Mouse (Mus musculus) spleen, postnatal 14 days (tissue): ENCODE results near the gene Rtn4ip1.
A peak's percentile ranks its signal among the peaks of the same experiment; 100 is the strongest.
"Not testable (repeated sequence)": the region's sequence is repeated elsewhere in the genome, so short reads cannot be mapped to it uniquely, and the experiment has no call there.

ENCODE experiments used
- DNase-seq, 2 experiments: peaks; one replicate each; pipeline ENCODE4 v3.0.0; 2021 to 2022; ENCODE audit warnings: low spot score in 2 of 2

Gene Rtn4ip1

GRCm38 (mm10) chr10:43928596-43928995, 27.0 kb downstream of the Rtn4ip1 start:
- DNase-seq, result no peak

DNA sequence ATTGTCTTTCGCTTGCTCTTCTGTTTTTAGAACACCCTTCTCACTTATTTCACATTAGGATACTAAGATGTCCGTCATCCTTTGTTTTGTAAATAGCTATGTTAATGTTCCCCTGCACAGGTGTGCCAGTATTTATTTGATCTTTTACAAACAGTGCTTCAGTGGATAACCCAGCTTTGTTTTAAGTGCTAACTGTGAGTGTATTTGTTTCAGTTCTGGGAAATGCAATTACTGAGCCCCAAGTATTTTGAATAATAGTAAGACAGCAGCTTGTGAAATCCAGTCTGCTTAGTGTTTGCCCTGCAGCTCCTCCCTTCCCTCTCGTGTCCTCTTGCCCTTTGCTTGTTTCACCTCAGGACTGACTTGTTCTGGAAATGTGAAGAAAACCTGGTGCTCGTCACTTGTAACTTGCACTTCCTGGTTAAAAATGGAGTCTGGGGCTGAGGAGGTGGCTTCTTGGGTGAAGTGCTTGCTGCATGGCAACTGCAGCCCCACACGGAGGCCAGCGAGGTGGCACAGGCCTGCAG, 37.6 kb downstream of the Rtn4ip1 start:
- no peak for DNase-seq

- no peak for DNase-seq
Observed at GRCm38 (mm10) chr10:43943736-43944135, 42.1 kb downstream of the Rtn4ip1 start.

DNA sequence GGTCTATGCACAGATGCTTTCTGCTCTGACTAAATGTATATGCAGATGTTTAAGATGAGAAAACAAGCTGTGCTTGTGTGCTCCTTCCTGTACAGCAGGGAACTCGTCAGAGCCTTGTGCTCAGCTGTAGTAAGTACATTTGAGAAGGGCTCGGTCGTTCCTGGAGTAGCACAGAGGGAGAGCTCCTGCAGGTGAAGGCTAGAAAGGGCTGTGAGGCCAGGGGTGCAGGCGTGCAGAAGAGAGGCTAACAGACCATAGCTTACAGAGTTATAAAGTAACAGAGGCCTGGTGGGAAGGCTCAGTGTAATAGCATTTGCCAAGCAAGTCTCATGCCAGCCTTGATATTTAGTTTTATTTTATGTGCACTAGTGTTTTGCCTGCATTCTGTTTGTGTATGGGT, 43.8 kb downstream of the Rtn4ip1 start:
- no peak for DNase-seq

- DNase-seq, result peak; percentile 17 to 58
Observed at GRCm38 (mm10) chr10:43953942-43954341, 52.3 kb downstream of the Rtn4ip1 start.

DNA sequence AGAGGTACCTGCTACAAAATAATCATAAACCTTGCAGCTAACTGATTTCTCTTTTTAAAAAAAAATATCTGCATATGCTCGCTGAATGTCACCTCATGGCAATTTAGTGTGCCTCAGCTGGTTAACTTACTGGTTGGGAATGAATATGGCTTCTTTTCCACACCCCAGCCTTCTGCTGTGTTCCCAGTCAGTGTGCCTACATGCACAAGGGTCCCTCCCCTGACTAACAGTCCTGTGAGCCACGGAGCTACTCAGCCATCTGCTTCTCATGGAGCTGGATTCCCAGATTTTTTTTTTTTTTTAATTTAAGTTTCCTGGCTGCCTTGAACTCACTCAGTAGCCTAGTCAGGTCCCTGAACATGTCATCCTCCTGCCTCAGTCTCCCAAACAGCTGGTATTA, 63.3 kb downstream of the Rtn4ip1 start:
- DNase-seq, result no peak

GRCm38 (mm10) chr10:43973244-43973643, 71.6 kb downstream of the Rtn4ip1 start:
- no peak for DNase-seq

DNA sequence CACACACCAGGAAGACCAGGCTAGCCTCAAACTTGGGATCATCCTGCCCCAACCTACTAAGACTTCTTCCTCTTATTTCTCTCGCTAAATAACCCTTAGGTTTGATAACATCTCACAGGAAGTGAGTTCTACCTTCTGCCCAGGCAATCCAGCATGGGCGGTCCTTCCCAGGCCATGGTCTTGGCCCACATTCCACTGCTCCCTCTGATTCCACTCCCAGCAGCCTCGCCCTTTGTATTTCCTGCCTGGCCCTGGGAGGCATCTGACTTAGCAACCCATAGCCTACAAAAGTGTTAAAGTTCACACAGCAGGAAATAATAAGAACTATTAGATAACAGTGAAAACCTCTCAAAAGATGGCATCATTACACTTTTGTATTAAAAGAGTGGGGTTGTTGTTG, 75.7 kb downstream of the Rtn4ip1 start:
- DNase-seq, result no peak

DNA sequence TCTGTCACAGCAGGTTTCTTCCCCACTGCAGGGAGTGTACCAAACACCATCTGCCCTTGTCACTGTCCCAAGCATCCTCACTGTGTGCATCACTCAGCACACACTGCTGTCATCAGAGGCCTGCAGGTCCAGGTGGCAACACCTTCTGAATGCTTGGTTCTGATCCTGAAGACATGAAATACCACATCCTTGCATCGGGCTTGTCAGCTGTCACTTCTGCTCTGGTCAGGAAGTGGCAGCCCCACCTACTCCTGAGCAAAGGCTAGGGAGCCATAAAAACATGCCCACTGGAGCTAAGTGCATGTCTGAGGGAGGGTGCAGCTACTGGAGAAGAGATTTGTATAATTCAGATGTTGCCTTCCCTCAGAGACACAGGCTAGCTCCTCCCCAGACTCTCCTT, 78.5 kb downstream of the Rtn4ip1 start:
- no peak for DNase-seq

- DNase-seq, result not testable (repeated sequence)
Observed at GRCm38 (mm10) chr10:43980742-43981141, 79.1 kb downstream of the Rtn4ip1 start.

GRCm38 (mm10) chr10:43982470-43982869, 80.9 kb downstream of the Rtn4ip1 start:
- DNase-seq, result no peak

- no peak for DNase-seq
Observed at GRCm38 (mm10) chr10:43983241-43983640, 81.6 kb downstream of the Rtn4ip1 start.

DNA sequence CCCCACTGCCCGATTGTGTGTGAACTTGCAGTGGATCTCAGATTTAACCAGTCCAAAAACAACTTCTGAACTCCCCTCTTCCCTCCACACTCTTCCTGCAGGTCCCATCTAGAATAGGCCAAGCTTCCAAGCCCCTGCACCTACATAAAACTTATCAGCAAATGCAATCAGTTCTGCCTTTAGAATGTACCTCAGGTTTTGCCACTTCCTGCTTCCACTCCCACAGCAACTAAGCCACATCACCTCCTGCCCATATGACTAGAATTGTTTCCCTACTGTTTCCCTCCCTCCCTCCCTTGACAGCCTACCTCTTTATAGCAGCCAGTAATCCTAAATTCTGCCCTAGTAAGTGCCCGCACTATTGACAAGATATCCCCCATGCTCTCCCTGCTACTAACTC, 82.3 kb downstream of the Rtn4ip1 start:
- DNase-seq, result no peak

DNA sequence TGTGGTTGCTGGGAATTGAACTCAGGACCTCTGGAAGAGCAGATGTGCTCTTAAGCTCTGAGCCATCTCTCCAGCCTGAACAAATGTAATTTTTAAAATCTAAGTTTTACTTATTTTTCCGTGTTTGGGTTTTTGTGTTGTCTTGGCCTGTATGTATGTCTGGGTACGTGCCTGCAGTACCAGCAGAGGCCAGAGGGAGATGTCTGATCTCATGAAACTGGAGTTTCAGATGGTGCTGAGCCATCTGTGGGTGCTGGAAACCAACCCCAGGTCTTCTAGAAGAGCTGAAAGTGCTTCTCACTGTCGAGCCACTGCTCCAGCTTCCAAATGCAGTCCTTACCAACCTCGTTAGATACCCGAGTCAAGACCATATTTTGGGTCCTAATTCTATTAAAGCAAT, 89.7 kb downstream of the Rtn4ip1 start:
- DNase-seq, result no peak

- no peak for DNase-seq
Observed at GRCm38 (mm10) chr10:43992506-43992905, 90.9 kb downstream of the Rtn4ip1 start.

GRCm38 (mm10) chr10:43993198-43993597, 91.6 kb downstream of the Rtn4ip1 start:
- no peak for DNase-seq

GRCm38 (mm10) chr10:43995858-43996650, 94.4 kb downstream of the Rtn4ip1 start:
- DNase-seq, result peak in 1 of 2 experiments; percentile 33

DNA sequence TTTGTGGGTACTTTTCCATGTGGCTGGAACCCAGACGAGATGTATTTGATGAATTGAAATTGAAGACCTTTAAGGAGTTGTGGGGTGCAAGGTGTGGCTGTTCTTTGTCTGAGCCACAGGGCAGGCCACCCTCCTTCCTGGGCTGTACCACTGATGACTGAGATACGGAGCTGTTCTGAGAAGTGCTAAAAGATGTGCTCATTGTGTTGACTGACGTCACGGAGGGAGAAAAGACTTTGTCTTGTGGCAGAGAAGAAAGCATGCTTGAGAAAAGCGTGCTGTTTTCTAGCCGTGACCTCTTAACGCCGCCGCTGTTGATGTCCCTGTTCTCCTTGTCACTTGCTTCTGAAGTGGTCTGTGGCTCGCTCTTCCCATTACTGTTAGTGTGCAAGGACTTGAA, 95.7 kb downstream of the Rtn4ip1 start:
- no peak for DNase-seq

GRCm38 (mm10) chr10:43998023-43998422, 96.4 kb downstream of the Rtn4ip1 start:
- no peak for DNase-seq

DNA sequence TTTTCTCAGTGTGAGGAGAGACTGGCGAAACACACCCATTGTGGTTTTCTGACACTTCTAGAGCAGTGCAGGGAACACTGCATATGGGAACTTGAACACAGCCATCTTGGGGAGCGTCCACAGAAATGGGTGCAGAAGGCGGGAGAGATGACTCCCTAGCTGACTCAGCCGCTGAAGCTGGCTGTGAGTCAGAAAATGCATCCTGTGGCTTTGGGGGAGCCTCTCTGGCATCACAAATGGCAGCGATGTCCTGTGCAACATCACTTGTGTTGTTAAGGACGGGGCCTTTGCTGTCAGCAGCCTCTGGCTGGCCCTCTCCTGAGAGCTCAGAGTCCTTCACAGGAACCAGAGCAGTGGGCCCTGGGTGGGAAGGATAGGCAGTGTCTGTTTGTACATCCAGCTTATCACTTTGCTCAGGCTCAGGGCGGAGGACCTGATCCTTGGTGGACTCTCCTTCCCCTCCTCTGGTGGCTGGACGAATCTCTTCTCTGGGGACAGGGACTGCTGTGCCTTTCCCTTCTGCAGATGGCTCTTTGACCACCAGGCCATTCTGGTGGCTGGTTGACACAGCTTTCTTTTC, 97.0 kb downstream of the Rtn4ip1 start:
- no peak for DNase-seq

DNA sequence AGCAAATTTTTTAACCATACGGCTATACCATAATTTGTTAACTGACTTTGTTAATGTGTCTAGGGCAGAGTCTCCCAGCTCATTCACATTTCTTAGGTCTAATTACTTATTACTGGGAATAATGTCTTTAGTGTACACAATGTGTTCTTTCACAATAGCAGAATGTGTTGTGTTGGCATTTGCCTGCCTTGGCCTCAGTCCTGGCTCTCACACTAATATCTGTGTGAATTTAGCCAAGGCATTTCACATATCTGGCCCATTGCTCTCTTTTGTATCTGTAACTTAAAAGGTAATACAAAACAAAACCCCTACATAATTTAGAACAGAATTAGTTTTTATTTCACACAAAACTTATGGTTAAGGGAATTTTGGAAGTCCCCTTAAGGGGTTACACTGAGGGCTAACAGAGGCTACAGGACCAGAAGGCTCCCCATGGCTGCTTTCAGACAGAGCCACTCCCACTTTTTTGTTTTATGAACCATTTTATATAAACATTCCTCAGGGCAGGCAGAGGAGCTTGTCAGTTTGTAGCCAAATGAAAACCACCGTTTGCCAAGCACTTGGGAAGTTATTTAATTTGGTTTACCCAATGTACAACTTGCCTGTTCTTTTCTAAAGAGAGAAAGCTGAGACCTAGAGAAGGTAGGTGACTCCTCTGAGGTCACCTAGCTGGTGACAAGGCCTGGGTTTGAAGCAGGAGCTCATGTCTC, 98.7 kb downstream of the Rtn4ip1 start:
- no peak for DNase-seq
